Mouse (Mus musculus): Measurements from ENCODE around the gene Plxnc1.
A peak's percentile ranks its signal among the peaks of the same experiment; 100 is the strongest.

Gene Plxnc1

DNA sequence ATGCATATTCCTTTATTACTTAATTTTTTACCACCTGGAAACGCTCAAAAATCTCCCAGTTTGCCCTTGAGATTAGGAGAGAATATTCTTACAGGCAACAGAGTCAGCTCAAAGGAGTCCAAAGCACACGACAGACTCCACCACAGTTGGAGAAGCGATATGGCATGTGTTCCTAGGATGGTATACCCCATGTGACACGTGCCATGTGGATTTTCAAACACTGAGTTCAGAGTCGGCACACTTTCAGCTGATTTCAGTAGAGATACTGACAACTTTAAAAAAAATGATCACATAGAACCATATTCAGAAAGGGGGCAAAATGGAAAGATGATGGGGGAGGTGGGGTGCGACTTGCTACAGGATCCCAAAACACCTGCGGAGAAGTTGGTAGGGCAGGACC, 26.0 kb downstream of the Plxnc1 start:
- DNase-seq, result no peak

DNA sequence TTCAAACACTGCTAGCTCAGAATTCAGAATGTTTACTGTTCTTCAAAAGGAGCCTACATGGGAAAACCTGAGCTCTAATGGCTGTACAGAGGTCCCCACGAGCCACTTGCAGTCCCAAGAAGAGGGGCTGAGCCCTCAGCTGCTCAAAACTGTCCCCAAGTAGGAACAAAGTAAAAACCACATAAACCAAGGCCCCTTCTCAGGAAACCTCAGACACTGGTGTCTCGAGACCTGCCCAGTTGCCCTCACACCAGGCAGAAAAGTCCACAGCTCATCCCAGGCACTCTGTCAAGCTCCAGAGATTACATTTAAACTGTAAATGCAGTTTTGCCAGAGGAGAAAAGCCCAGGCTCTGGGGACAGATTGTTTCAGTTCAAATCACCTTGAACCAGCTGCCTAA, 26.6 kb downstream of the Plxnc1 start:
- DNase-seq, result no peak

GRCm38 (mm10) chr10:94917354-94917753, 27.3 kb downstream of the Plxnc1 start:
- no peak for DNase-seq

DNA sequence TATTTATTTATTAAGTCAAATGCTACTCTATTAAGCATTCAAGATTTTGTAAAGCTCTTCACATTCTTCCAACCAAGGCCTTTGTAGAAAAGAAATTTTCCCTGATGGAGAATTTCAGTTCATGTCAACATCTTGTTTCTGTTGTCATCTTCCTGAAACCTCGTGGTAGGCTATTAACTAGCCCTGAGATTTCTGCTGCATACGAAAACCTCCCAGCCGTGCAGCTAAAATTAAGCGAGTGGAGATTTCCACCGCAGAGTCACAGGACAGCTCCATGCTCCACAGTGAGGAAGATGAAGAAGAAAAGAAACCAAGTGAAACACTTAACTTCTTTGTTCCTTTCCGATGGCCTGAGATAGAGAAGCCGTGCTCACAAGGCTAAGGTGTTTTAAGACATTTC, 28.0 kb downstream of the Plxnc1 start:
- DNase-seq, result no peak

GRCm38 (mm10) chr10:94915746-94916145, 28.9 kb downstream of the Plxnc1 start:
- DNase-seq, result no peak

DNA sequence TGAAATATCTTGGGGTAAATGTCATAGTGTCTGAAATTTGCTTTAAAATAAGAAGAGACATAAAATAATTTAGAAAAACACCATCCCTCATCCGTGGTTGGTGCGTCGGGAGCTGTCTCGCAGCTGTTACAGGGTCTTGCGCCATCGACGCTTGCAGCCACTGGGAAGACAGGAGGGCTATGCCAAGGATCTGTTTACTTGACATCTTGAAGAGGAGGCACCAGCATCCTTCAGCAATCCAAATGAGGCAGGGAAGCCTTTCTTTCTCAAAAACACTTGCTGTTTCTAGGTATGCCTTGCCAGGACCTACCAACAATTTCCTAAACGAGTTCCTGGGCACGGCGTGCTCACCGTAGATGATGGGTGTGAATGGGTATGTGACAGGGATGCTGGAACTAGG, 30.6 kb downstream of the Plxnc1 start:
- no peak for DNase-seq

DNA sequence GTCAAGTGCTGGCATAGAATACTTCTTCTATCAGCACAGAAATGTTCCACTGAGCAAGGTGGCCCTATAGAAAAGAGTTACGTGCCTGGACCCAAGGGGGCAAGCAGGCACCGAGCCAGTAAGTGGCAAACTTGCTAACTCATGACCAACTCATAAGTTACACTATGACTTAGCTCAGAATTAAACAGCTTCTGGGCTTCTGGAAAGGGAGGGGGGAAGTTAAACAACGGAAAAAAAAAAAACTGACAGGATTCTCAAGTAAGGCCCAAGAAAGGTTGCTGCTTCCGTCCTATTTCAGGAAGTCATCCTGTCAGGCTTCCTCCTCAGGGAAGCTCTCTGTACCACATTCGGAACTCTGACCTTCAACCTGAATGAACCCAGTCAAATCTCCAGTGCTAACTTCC, 31.3 kb downstream of the Plxnc1 start:
- no peak for DNase-seq

DNA sequence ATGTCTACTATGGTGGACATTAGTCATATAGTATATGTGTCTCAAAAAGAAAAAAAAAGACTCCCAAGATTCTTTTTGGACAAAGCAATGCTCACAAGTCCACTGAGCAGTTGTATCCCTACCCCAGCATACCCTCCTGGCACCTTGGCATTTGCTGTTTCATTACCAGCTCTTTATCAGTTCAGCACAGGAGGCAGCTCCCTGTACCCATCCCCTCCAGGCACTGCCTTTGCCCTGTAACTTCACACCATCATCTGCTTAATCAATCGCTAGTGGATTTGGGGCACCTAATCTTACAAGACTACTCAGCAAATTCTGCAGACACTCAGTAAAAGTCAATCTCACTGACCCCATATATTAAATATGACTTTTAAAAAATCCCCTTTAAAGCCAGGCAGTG, 32.1 kb downstream of the Plxnc1 start:
- no peak for DNase-seq

- DNase-seq, result no peak
Measured at GRCm38 (mm10) chr10:94911102-94911501, 33.5 kb downstream of the Plxnc1 start.

DNA sequence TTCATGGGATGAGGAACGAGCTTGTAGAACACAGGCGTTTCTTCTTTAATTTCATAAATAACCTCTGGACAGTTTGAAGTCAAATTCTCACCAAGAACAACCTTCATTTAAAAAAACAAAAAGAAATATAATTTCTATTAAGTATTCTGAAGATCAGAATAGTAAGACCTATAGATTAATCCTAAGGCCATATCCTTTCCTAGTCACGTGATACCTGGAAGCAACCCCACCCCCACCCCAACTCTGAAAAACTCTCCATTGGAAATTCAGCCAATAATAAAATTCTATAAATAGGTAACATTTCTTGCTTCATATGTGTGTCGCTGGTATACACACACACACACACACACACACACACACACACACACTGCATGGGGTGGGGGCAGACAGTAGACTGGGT, 34.1 kb downstream of the Plxnc1 start:
- no peak for DNase-seq

DNA sequence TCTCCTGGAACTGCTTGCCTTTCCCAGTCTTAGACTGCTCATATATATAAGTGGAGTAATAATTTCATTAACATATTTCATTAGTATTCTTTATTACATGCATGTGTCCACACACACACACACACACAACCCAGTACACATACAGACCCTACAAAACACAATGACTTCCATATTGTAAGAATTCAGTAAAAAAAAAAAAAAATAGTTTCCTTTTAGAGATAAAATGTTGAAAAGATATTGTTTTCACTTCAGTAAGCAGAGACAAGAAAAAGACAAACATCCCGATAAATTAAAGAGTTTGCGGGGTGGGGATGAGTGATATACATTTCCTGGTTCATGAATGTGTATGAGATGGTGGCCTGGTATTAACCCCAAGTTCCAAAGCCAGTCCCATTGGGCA, 34.8 kb downstream of the Plxnc1 start:
- no peak for DNase-seq

- DNase-seq, result no peak
Measured at GRCm38 (mm10) chr10:94908976-94909717, 35.5 kb downstream of the Plxnc1 start.

- DNase-seq, result peak; percentile 90
Measured at GRCm38 (mm10) chr10:94905689-94906473, 38.8 kb downstream of the Plxnc1 start.

DNA sequence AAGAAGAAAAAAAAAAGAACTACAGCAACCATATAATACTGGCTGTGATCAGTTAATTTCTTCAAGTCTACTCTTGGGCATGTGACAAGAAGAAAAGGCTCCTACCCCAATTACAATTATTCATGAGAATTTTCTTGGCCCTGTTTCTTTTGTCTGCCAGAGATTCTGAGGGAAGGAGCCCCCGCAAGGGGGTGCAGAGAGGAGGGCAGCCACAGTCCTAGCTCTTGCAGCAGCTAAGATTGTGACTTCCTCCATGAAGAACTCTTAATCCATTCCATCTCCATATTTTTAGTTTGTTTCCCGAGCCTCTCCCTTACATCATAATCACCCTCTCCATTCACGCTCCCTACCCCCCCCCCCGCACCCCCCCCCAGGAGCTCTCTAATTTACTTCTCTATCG, 39.4 kb downstream of the Plxnc1 start:
- no peak for DNase-seq

- DNase-seq, result no peak
Measured at GRCm38 (mm10) chr10:94896950-94897349, 47.7 kb downstream of the Plxnc1 start.

GRCm38 (mm10) chr10:94896311-94896710, 48.3 kb downstream of the Plxnc1 start:
- no peak for DNase-seq

DNA sequence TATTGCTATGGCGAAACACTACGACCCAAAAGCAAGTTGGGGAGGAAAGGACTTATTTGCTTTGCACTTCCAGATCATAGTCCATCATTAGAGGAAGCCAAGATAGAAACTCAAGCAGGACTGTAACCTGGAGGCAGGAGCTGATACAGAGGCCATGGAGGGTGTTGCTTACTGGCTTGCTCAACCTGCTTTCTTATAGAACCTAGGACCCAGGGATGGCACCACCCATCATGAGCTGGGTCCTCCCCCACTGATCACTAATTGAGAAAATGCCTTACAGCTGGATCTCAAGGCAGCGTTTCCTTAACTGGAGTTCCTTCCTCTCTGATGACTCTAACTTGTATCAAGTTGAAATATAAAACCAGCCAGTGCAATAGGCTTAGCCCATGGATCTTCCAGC, 48.8 kb downstream of the Plxnc1 start:
- DNase-seq, result no peak

GRCm38 (mm10) chr10:94889735-94890134, 54.9 kb downstream of the Plxnc1 start:
- DNase-seq, result no peak

GRCm38 (mm10) chr10:94883216-94883615, 61.4 kb downstream of the Plxnc1 start:
- no peak for DNase-seq

GRCm38 (mm10) chr10:94871506-94871905, 73.1 kb downstream of the Plxnc1 start:
- no peak for DNase-seq

- DNase-seq, result no peak
Measured at GRCm38 (mm10) chr10:94871102-94871501, 73.5 kb downstream of the Plxnc1 start.

DNA sequence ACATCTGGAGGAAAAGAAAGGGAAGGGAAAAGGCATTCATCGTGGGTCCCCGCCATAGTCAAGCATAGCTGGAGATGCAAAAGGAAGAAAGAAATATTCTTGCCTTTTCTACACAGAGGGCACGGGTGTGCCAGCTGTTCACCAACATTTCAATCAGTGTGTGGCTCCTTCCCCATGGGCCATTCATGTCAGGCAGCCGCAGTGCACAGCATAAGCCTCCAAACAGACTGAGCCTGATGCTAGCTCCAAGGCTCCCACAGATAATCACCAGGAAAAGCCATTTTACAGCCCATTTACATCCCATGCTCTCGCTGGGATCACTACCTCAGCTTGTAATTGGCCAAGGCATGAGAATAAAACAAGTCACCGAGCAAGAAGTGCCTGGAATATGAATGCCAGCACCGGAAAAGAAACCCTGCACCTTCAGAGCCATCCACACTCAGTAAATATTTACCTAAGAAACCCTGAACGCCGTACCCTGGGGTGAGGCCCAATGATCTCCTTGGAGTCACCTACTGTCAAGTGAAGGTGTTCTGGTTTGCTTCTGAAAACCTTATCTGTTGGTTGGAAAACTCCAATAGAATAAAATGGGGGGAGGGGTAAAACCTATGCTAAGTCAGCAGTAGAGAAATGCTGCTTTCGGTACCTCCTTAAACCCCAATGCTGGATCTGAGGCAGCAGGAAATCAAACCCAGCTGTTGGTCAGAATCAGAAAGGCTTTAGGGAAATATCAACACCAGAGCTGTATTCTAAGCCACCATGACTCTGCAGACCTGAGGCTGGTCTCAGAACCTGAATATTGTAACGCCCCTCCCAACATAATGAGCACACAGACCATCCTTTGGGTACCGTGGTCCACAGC, 77.4 kb downstream of the Plxnc1 start:
- DNase-seq, result no peak

- DNase-seq, result no peak
Measured at GRCm38 (mm10) chr10:94865206-94865605, 79.4 kb downstream of the Plxnc1 start.

Data from layer of hippocampus, adult 9-11 months (tissue).